Mouse (Mus musculus) hindbrain, embryonic 11.5 days (tissue): Measurements from ENCODE around the gene Dip2c. TPM values are rescaled to one million over a fixed set of nuclear protein-coding genes. Genes with fewer than 3 reads are reported as not detected.

Experiments
- ATAC-seq: fragments of 200-750 bp; cut with Nextera tagmentation; 2 replicates; pipeline ENCODE4 v1.8.0; 2017; ENCODE audit warnings: mild to moderate bottlenecking, moderate TSS enrichment, moderate library complexity; ENCODE audit not compliant: low FRiP score
- DNase-seq: peaks from one replicate; pipeline ENCODE4 v3.0.0-alpha.2; 2015; ENCODE audit warnings: low spot score
- H3K27ac ChIP-seq: fragments of 300-500 bp; sonication (generic); 2 replicates; pipeline ENCODE4 v1.5.1; 2014; ENCODE audit warnings: mild to moderate bottlenecking, low read depth, low read length
- H3K27me3 ChIP-seq: fragments of 300-500 bp; sonication (generic); 2 replicates; pipeline ENCODE4 v1.6.1; 2014; ENCODE audit warnings: mild to moderate bottlenecking, low read length, moderate library complexity, mixed read lengths; ENCODE audit not compliant: control insufficient read depth, insufficient read depth
- H3K36me3 ChIP-seq: fragments of 300-500 bp; sonication (generic); 2 replicates; pipeline ENCODE4 v1.6.1; 2014; ENCODE audit warnings: mild to moderate bottlenecking, low read length, moderate library complexity, mixed read lengths; ENCODE audit not compliant: control insufficient read depth, insufficient read depth
- H3K4me1 ChIP-seq: fragments of 300-500 bp; sonication (generic); replicated peaks from 2 replicates; pipeline ENCODE4 v1.6.1; 2014; ENCODE audit warnings: low read length, mixed read lengths; ENCODE audit not compliant: control insufficient read depth, insufficient read depth
- H3K4me2 ChIP-seq: fragments of 300-500 bp; sonication (generic); replicated peaks from 2 replicates; pipeline ENCODE4 v1.6.1; 2014; ENCODE audit warnings: mild to moderate bottlenecking, low read depth, low read length
- H3K4me3 ChIP-seq: fragments of 300-500 bp; sonication (generic); 2 replicates; pipeline ENCODE4 v1.5.1; 2014; ENCODE audit warnings: low read depth, low read length
- H3K9ac ChIP-seq: fragments of 300-500 bp; sonication (generic); 2 replicates; pipeline ENCODE4 v1.6.1; 2014; ENCODE audit warnings: low read depth, low read length
- H3K9me3 ChIP-seq: fragments of 300-500 bp; sonication (generic); 2 replicates; pipeline ENCODE4 v1.6.1; 2016; ENCODE audit warnings: low read length; ENCODE audit not compliant: control insufficient read depth
- WGBS: fragments of 180-500 bp; shearing (Covaris S2); extraction: QIAGEN DNeasy Blood & Tissue Kit; methylation state at CpG from one replicate; pipeline ENCODE4 v1.1.7; 2014; 5-methylcytosine and 5-hydroxymethylcytosine counted together
- polyA plus RNA-seq: library from polyadenylated mRNA; unstranded; fragments of >200 nt; fragmentation: Nextera tagmentation; extraction: Ambion mirVana; gene quantifications from 2 replicates; pipeline ENCODE4 v1.2.1, GENCODE M21; 2014

The Dip2c gene
- polyA plus RNA-seq, 1 experiment from 2014 or later, result 9.4 TPM

- Histone ChIP-seq H3K4me1 (no peaks in the 10 kb centered on the region), H3K4me3 (no peak overlapping the region), H3K27ac (no peak overlapping the region), H3K9me3 (no peaks in the 10 kb centered on the region), H3K36me3 (no peaks in the 10 kb centered on the region), H3K4me2 (no peak overlapping the region), H3K27me3 (no peaks in the 10 kb centered on the region), H3K9ac (no peak overlapping the region)
- no peak for ATAC-seq
- 84% methylated on average over 6 of the region's 6 CpGs for WGBS
- DNase-seq, result no peak
Observed at GRCm38 (mm10) chr13:9445533-9446294, 169.4 kb downstream of the Dip2c start.

DNA sequence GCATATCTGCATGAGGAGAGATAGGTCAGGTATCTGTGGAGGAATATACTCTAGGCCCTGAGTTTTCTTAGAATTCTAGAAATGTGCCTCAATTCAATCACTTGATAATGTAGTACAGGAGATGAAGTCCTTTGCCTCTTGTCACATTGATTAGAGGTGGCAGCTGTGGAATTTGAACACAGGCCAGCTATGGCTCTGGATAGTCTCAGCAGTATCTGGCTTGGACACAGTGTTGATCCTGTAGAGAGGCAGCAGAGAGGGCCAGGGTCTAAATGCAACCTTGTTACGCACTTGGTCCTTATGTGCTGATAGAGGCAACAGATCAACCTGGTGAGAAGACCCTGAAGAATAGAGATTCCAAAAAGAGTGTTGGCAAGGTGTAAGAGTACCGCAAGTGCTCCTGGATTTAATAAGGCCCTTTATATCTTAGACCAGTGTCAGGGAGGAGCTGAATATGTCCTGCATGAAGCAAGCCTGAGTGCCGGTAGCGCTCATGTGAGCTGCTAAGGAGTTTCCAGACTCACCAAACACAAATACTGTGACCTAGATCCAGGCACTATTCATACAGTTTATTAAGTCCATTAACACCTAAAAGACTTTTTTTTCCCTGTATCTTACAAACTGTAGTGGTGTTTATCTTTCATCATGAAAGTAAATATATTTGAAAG is 170.3 kb downstream of the Dip2c start:
- Histone ChIP-seq H3K9ac (no peak overlapping the region), H3K4me1 (no peaks in the 10 kb centered on the region), H3K4me3 (no peak overlapping the region), H3K36me3 (no peaks in the 10 kb centered on the region), H3K4me2 (no peak overlapping the region), H3K9me3 (no peaks in the 10 kb centered on the region), H3K27me3 (no peaks in the 10 kb centered on the region), H3K27ac (no peak overlapping the region)
- ATAC-seq (no peak), DNase-seq (no peak)
- 95% methylated on average over 4 of the region's 4 CpGs for WGBS

- Histone ChIP-seq H3K36me3 (no peaks in the 10 kb centered on the region), H3K4me3 (no peak overlapping the region), H3K9me3 (no peaks in the 10 kb centered on the region), H3K4me1 (no peaks in the 10 kb centered on the region), H3K27me3 (no peaks in the 10 kb centered on the region), H3K9ac (no peak overlapping the region), H3K27ac (no peak overlapping the region), H3K4me2 (no peak overlapping the region)
- ATAC-seq (no peak), DNase-seq (no peak)
- 93% methylated on average over 3 of the region's 3 CpGs for WGBS
Observed at GRCm38 (mm10) chr13:9450276-9450675, 173.9 kb downstream of the Dip2c start.

DNA sequence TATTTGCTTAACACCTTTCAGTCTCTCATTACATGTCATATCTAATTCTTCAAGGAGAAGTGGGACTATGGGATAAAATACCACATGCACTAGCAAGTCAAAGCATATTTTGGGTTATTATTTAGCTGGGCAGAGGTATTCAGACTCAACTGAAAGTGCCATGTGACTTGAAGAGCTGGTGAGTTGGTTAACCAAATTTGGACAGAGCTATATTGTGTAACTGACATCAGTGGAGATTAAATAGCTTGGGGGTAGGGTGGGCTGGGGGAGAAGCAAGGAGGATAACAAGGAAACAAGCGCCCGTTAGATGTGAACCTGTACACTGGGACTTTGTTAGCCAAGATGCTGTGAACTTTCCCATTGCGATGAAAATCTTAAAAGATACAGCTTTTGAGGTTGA is 175.6 kb downstream of the Dip2c start:
- ATAC-seq (no peak), DNase-seq (no peak)
- 95% methylated on average over 3 of the region's 3 CpGs for WGBS
- no peaks in the 10 kb centered on the region for H3K27me3 ChIP-seq
- no peaks in the 10 kb centered on the region for H3K4me1 ChIP-seq
- no peak overlapping the region for H3K27ac ChIP-seq
- H3K36me3 ChIP-seq, result no peaks in the 10 kb centered on the region
- H3K4me3 ChIP-seq, result no peak overlapping the region
- H3K9me3 ChIP-seq, result no peaks in the 10 kb centered on the region
- no peak overlapping the region for H3K4me2 ChIP-seq
- H3K9ac ChIP-seq, result no peak overlapping the region

DNA sequence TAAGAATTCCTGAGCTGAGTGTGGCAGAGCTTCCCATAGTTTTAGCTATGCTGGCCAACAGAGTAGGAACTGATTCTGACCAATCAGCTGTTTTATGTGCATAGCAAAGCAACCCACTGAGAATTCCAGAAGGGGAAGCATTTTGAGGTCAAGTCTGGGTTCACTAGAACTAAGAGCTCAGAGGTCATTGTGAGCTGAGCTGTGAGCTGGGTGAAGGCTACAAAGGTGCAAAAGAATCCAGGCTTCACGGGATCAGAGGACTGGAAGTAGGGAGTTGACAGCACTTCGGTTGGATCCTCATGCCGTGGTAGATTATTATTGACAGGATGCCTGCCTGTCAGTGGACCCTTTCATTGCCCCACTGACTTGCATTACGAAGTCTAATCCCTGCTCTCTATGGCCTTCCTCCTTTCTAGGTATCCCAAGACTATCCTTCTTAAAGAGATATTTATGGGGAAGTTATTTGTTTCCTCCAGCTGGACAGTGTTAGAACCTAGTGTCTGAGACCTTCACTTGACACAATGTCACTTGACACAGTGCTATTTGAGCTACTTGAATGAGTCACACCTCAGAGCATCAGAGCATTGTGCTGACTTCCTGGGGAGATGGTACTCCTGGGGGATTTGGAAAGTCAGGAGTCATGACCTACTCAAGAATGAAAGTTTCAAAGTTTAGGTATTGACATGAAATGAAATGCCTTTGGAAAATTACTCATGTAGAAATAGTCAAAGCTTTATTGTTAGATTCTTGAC is 178.3 kb downstream of the Dip2c start:
- no peak for ATAC-seq
- no peaks in the 10 kb centered on the region for H3K27me3 ChIP-seq
- H3K4me1 ChIP-seq, result no peaks in the 10 kb centered on the region
- H3K36me3 ChIP-seq, result no peaks in the 10 kb centered on the region
- no peaks in the 10 kb centered on the region for H3K9me3 ChIP-seq
- no peak overlapping the region for H3K4me2 ChIP-seq
- 60% methylated on average over 4 of the region's 4 CpGs for WGBS
- no peak overlapping the region for H3K4me3 ChIP-seq
- no peak overlapping the region for H3K27ac ChIP-seq
- DNase-seq, result no peak
- H3K9ac ChIP-seq, result no peak overlapping the region

DNA sequence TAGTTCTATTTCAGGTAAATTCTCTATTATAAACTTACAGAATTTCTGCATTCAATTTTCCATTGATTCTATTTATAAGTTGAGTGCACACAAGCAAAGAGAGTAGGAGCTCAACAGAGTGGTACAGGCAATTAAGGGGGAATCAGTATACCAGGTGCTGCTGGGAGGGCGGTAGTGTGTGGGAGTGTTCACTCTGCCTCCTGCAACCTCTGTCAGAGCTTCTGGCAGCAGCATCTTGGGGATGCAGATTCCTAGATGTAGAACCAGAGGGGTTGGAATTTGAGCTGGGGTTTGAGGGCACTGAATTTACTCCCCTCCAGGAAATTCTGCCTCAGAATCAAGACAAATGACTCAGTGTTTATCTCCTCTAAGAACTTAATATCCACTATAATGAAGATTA is 179.7 kb downstream of the Dip2c start:
- Histone ChIP-seq H3K9me3 (no peaks in the 10 kb centered on the region), H3K4me3 (no peak overlapping the region), H3K27me3 (no peaks in the 10 kb centered on the region), H3K36me3 (no peaks in the 10 kb centered on the region), H3K4me1 (no peaks in the 10 kb centered on the region), H3K9ac (no peak overlapping the region), H3K27ac (no peak overlapping the region), H3K4me2 (no peak overlapping the region)
- ATAC-seq, result no peak
- 72% methylated on average over 1 of the region's 1 CpGs for WGBS
- DNase-seq, result no peak

DNA sequence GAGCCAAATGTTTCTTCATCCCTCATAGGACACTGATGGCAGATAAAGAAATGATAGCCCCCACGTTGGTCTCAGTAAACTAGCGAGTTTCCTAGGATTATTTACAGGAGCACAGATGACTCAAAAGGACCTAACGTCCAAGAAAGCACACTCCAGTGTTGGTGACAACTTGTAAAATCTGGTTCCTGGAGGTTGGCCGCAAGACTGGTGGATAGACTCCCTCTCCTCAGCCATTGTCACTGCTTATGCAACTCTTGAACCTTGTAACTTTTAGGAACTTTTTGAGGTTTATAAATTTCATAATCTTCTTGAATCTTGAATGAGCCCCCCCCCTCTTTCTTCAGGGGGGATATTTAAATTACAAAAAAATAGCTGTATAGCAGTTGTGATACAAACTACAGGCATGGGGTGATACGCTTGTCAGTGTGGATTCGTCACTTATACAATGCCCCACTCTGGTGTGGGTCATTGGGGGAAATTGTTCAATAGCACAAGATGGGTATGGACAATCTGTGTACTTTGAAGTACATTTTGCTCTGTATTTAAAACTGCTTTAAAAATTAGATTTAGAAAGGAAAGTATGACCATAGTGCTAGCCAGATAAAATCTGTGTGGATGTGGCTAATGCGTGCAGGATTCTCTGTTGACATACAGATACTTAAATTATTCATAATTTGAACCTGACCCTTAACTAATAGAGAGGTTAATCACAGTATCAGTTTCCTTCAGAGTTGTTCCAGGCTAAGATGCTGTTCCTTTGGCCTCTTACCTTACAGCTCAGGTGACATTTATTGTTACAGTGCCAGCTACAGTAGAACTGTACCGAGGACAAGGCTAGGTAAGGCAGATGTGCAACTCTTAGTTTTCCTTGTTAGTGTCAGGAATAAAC is 181.3 kb downstream of the Dip2c start:
- H3K27ac ChIP-seq, result no peak overlapping the region
- 83% methylated on average over 8 of the region's 8 CpGs for WGBS
- H3K9ac ChIP-seq, result no peak overlapping the region
- H3K27me3 ChIP-seq, result no peaks in the 10 kb centered on the region
- ATAC-seq (no peak), DNase-seq (no peak)
- H3K4me1 ChIP-seq, result no peaks in the 10 kb centered on the region
- H3K4me3 ChIP-seq, result no peak overlapping the region
- no peaks in the 10 kb centered on the region for H3K36me3 ChIP-seq
- no peaks in the 10 kb centered on the region for H3K9me3 ChIP-seq
- H3K4me2 ChIP-seq, result no peak overlapping the region

- Histone ChIP-seq H3K9me3 (no peaks in the 10 kb centered on the region), H3K27ac (no peak overlapping the region), H3K27me3 (no peaks in the 10 kb centered on the region), H3K36me3 (no peaks in the 10 kb centered on the region), H3K4me1 (no peaks in the 10 kb centered on the region), H3K9ac (no peak overlapping the region), H3K4me3 (no peak overlapping the region), H3K4me2 (no peak overlapping the region)
- ATAC-seq (no peak), DNase-seq (no peak)
- 80% methylated on average over 3 of the region's 3 CpGs for WGBS
Observed at GRCm38 (mm10) chr13:9464457-9464856, 188.1 kb downstream of the Dip2c start.
